Mouse (Mus musculus): ENCODE data around the gene B4galt4. TPM values are rescaled to one million over a fixed set of nuclear protein-coding genes. Genes with fewer than 3 reads are reported as not detected.

Gene B4galt4
- total and polyA plus RNA-seq, 3 experiments: not detected

GRCm38 (mm10) chr16:38711245-38711644, 30.8 kb upstream of the B4galt4 start:
- H3K27ac ChIP-seq (ENCODE audit: control insufficient read depth, low read depth, low read length): no peak overlapping the region
- TF ChIP-seq RAD21 (IDR thresholded peaks at IDR 0.05; ENCODE audit: low read depth, low read length) (no peak), POLR2A (IDR thresholded peaks at IDR 0.05; ENCODE audit: control insufficient read depth in 1 of 2, insufficient read depth in 1 of 2, low read depth in 1 of 2, low read length in 2 of 2, poor library complexity in 1 of 2) (no peak), JUND (IDR thresholded peaks at IDR 0.05; ENCODE audit: low read depth, low read length) (no peak)
- H3K27me3 ChIP-seq (ENCODE audit: control insufficient read depth in 1 of 2, insufficient read depth in 2 of 2, low read length in 2 of 2): 0 out of 4 replicates have a peak, but pooled peaks cover 0 to 2% of the 10 kb centered on the region in 2 experiments
- no peak overlapping the region for H3K9ac ChIP-seq (ENCODE audit: control insufficient read depth, low read depth, low read length, poor library complexity, severe bottlenecking)
- no peaks in the 10 kb centered on the region for H3K36me3 ChIP-seq (ENCODE audit: control insufficient read depth in 1 of 2, insufficient read depth in 2 of 2, low read length in 2 of 2)
- no peaks in the 10 kb centered on the region for H3K4me1 ChIP-seq (ENCODE audit: control insufficient read depth in 1 of 2, insufficient read depth in 2 of 2, low read length in 2 of 2)
- DNase-seq (ENCODE audit: low read depth, low spot score): no peak
- no peaks in the 10 kb centered on the region for H3K9me3 ChIP-seq (replicated peaks; ENCODE audit: insufficient read depth, low read length)
- H3K79me2 ChIP-seq (ENCODE audit: control insufficient read depth, insufficient read depth, low read length, poor library complexity): no peaks in the 10 kb centered on the region
- H3K4me3 ChIP-seq (ENCODE audit: control insufficient read depth in 1 of 2, insufficient read depth in 1 of 2, low read depth in 2 of 2, low read length in 2 of 2): no peak overlapping the region

GRCm38 (mm10) chr16:38712105-38712504, 30.0 kb upstream of the B4galt4 start:
- TF ChIP-seq BHLHE40 (IDR thresholded peaks at IDR 0.05; ENCODE audit: borderline replicate concordance, low read depth, low read length): no peak
- TF ChIP-seq CHD2 (IDR thresholded peaks at IDR 0.05; ENCODE audit: low read length): no peak
- TF ChIP-seq MYC (IDR thresholded peaks at IDR 0.05; ENCODE audit: low read depth, low read length): no peak
- no peak for TF ChIP-seq NELFE (IDR thresholded peaks at IDR 0.05; ENCODE audit: low read depth, low read length)
- TF ChIP-seq CHD1 (IDR thresholded peaks at IDR 0.05; ENCODE audit: low read depth, low read length): no peak
- no peak for TF ChIP-seq SIN3A (IDR thresholded peaks at IDR 0.05; ENCODE audit: low read length)
- no peak for TF ChIP-seq KAT2A (conservative IDR thresholded peaks at IDR 0.05; ENCODE audit: low read depth, low read length)
- no peak for TF ChIP-seq GATA1 (IDR thresholded peaks at IDR 0.05; ENCODE audit: low read depth, low read length)
- no peak for TF ChIP-seq MYB (IDR thresholded peaks at IDR 0.05; ENCODE audit: low read depth, low read length)
- no peak for TF ChIP-seq JUND (IDR thresholded peaks at IDR 0.05; ENCODE audit: low read depth, low read length)
- TF ChIP-seq POLR2AphosphoS5 (IDR thresholded peaks at IDR 0.05; ENCODE audit: borderline replicate concordance, low read depth, low read length): no peak
- TF ChIP-seq RAD21 (IDR thresholded peaks at IDR 0.05; ENCODE audit: low read depth, low read length): no peak
- TF ChIP-seq CTCF (IDR thresholded peaks at IDR 0.05 in 2 of 3, conservative IDR thresholded peaks at IDR 0.05 in 1 of 3; ENCODE audit: control insufficient read depth in 1 of 3, insufficient read depth in 1 of 3, low read depth in 2 of 3, low read length in 3 of 3, poor library complexity in 1 of 3, severe bottlenecking in 1 of 3): no peak
- TF ChIP-seq USF2 (IDR thresholded peaks at IDR 0.05; ENCODE audit: borderline replicate concordance in 1 of 2, insufficient read depth in 1 of 2, low read depth in 1 of 2, low read length in 2 of 2): no peak
- no peak for TF ChIP-seq TCF12 (IDR thresholded peaks at IDR 0.05; ENCODE audit: low read depth, low read length)
- no peak for TF ChIP-seq MEF2A (IDR thresholded peaks at IDR 0.05; ENCODE audit: extremely low read depth, insufficient replicate concordance, low read depth, low read length, poor library complexity, severe bottlenecking)
- TF ChIP-seq POLR2AphosphoS2 (IDR thresholded peaks at IDR 0.05; ENCODE audit: low read length): no peak
- no peak for TF ChIP-seq ZMIZ1 (IDR thresholded peaks at IDR 0.05; ENCODE audit: low read depth, low read length)
- TF ChIP-seq ZNF384 (IDR thresholded peaks at IDR 0.05; ENCODE audit: low read depth, low read length): no peak
- TF ChIP-seq NRF1 (IDR thresholded peaks at IDR 0.05; ENCODE audit: insufficient read depth, low read depth, low read length, poor library complexity, severe bottlenecking): no peak
- no peaks in the 10 kb centered on the region for H3K79me2 ChIP-seq (ENCODE audit: control insufficient read depth, insufficient read depth, low read length, poor library complexity)
- no peaks in the 10 kb centered on the region for H3K36me3 ChIP-seq (ENCODE audit: control insufficient read depth in 1 of 2, insufficient read depth in 2 of 2, low read length in 2 of 2)
- H3K27ac ChIP-seq (ENCODE audit: control insufficient read depth, low read depth, low read length): no peak overlapping the region
- H3K27me3 ChIP-seq (ENCODE audit: control insufficient read depth in 1 of 2, insufficient read depth in 2 of 2, low read length in 2 of 2): no peaks in the 10 kb centered on the region
- H3K4me1 ChIP-seq (ENCODE audit: control insufficient read depth in 1 of 2, insufficient read depth in 2 of 2, low read length in 2 of 2): no peaks in the 10 kb centered on the region
- H3K4me3 ChIP-seq (ENCODE audit: control insufficient read depth in 1 of 2, insufficient read depth in 1 of 2, low read depth in 2 of 2, low read length in 2 of 2): no peak overlapping the region
- no peak for DNase-seq (ENCODE audit: low read depth, low spot score)
- no peaks in the 10 kb centered on the region for H3K9me3 ChIP-seq (replicated peaks; ENCODE audit: insufficient read depth, low read length)
- H3K9ac ChIP-seq (ENCODE audit: control insufficient read depth, low read depth, low read length, poor library complexity, severe bottlenecking): no peak overlapping the region
